Mouse (Mus musculus) stomach, embryonic 14.5 days (tissue): ENCODE measurements at regions not wholly inside any gene's neighbourhood (a gene's known extent, or its start where the extent isn't known, plus 50 kb on each side); places are given as distances from the start of the nearest gene placed in this dataset.
"Not testable (repeated sequence)": the region's sequence is repeated elsewhere in the genome, so short reads cannot be mapped to it uniquely, and the experiment has no call there.

ENCODE experiments used
- ATAC-seq: fragments of 200-750 bp; cut with Nextera tagmentation; 2 replicates; pipeline ENCODE4 v1.8.0; 2017; ENCODE audit warnings: low read depth, moderate TSS enrichment; ENCODE audit not compliant: insufficient number of reproducible peaks, insufficient read depth, low FRiP score
- H3K27ac ChIP-seq: fragments of 300-500 bp; sonication (generic); 2 replicates; pipeline ENCODE4 v1.5.1; 2014; ENCODE audit warnings: mild to moderate bottlenecking, low read length, moderate library complexity, mixed read lengths
- H3K27me3 ChIP-seq: fragments of 300-500 bp; sonication (generic); 2 replicates; pipeline ENCODE4 v1.6.1; 2014; ENCODE audit warnings: low read length, control low read depth, mixed read lengths; ENCODE audit not compliant: control insufficient read depth, insufficient read depth
- H3K36me3 ChIP-seq: fragments of 300-500 bp; sonication (generic); 2 replicates; pipeline ENCODE4 v1.6.1; 2014; ENCODE audit warnings: mild to moderate bottlenecking, control low read depth, low read length, moderate library complexity, mixed read lengths; ENCODE audit not compliant: control insufficient read depth, insufficient read depth
- H3K4me1 ChIP-seq: fragments of 300-500 bp; sonication (generic); 2 replicates; pipeline ENCODE4 v1.6.1; 2014; ENCODE audit warnings: low read length, control low read depth, mixed read lengths; ENCODE audit not compliant: control insufficient read depth, insufficient read depth
- H3K4me2 ChIP-seq: fragments of 300-500 bp; sonication (generic); replicated peaks from 2 replicates; pipeline ENCODE4 v1.6.1; 2014; ENCODE audit warnings: low read depth, low read length, control low read depth
- H3K4me3 ChIP-seq: fragments of 300-500 bp; sonication (generic); 2 replicates; pipeline ENCODE4 v1.5.1; 2014; ENCODE audit warnings: low read depth, low read length, control low read depth
- H3K9ac ChIP-seq: fragments of 300-500 bp; sonication (generic); replicated peaks from 2 replicates; pipeline ENCODE4 v1.6.1; 2014; ENCODE audit warnings: low read depth, mild to moderate bottlenecking, control low read depth, low read length, moderate library complexity, mixed read lengths
- H3K9me3 ChIP-seq: fragments of 300-500 bp; sonication (generic); 2 replicates; pipeline ENCODE4 v1.6.1; 2016; ENCODE audit warnings: low read depth, low read length, control low read depth; ENCODE audit not compliant: control insufficient read depth
- WGBS: fragments of 180-500 bp; shearing (Covaris S2); extraction: QIAGEN DNeasy Blood & Tissue Kit; methylation state at CpG from one replicate; pipeline ENCODE4 v1.1.7; 2014; 5-methylcytosine and 5-hydroxymethylcytosine counted together

DNA sequence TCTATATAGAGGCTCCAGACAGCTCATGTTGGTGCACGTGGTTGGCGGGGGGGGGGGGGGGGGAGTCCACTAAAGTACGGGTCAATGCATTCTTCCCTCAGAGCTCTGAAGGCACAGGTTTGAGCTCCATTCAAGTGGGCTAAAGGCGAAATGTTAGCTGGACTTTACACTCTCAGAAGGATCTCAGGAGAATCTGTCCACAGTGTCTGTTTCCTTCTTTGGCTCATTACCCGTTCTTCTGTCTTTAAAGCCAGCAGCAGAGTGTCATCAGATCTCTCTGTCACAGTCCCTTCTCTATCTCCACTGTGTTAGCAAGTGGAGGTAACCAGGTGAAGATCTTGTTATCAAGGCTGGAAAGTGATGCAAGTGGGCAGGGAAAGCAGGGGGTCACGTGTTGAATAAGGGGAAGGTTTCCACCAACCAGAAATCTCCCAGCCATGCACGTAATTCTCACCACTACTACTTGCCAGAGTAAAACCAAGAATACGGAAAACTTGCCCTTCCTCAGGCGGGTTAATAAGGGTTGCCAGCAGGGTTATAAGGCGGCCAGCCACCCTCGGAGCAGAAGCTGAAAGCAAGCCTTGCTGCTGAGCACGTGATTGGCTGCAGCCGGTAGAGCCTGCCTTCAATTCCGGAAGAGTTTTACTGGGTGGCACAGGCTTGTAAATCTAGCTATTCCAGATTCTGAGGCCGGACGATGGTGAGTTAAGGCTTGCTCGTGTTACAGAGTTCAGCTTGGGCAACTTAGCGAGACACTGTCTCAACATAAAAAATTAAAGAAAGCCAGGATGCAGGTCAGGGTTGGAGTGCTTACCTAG lies 70.2 kb upstream of the Acpp start:
- H3K27ac ChIP-seq: no peak overlapping the region
- no peaks in the 10 kb centered on the region for H3K27me3 ChIP-seq
- peak overlapping the region; percentile 48 for H3K4me2 ChIP-seq
- peak overlapping the region; percentile 22; the same call in 1 of the 2 replicates for H3K4me3 ChIP-seq
- H3K4me1 ChIP-seq: no peaks in the 10 kb centered on the region
- H3K9me3 ChIP-seq: no peaks in the 10 kb centered on the region
- no peak for ATAC-seq
- WGBS: 19% methylated on average over 17 of the region's 18 CpGs
- H3K9ac ChIP-seq: no peak overlapping the region
- H3K36me3 ChIP-seq: no peaks in the 10 kb centered on the region

DNA sequence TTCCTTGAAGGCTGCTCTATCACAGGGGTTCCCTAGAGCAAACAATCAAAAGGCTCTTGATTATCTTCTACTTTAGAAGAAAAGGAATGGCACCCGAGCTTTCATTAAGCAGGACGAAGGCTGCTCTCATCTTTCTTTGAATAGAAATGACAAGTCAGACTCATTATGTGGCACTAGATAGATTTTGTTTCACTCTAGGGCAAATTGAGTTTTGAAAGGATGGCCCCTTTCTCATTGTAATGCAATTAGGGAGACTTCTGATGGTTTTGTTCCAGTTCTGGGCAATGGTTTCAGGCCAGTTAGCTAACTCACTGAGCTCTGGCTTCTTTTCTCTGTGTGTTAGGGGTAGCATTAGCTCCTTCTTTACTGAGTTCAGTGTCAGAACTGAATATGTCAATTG lies 69.5 kb upstream of the Acpp start:
- Histone ChIP-seq H3K27me3 (no peaks in the 10 kb centered on the region), H3K4me2 (no peak overlapping the region)
- 71% methylated on average over 2 of the region's 2 CpGs for WGBS

DNA sequence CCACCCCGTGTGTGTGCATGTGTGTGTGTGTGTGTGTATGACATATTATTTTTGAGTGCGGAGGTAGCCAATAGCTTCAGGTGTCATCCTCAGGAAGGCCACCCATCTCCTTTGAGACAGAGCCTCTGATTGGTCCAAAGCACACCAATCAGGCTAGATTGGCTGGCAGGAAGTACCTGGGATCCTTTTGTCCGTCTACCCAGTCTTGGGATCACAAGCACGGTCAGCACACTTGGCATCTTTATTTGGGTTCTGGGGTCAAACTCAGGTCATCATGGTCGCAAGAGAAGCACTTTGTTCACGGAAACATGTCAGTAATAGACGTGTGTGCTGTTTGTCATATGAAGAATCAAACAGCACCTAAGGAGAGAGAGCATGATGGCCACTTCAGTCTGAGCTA lies 68.9 kb upstream of the Acpp start:
- ATAC-seq: no peak
- WGBS: 52% methylated on average over 7 of the region's 7 CpGs
- no peaks in the 10 kb centered on the region for H3K9me3 ChIP-seq
- H3K4me2 ChIP-seq: no peak overlapping the region
- H3K9ac ChIP-seq: no peak overlapping the region
- H3K27me3 ChIP-seq: no peaks in the 10 kb centered on the region
- H3K4me1 ChIP-seq: no peaks in the 10 kb centered on the region
- no peak overlapping the region for H3K4me3 ChIP-seq
- H3K36me3 ChIP-seq: no peaks in the 10 kb centered on the region
- H3K27ac ChIP-seq: no peak overlapping the region

More for the DNA sequence above, 69.5 kb upstream of the Acpp start:
- Histone ChIP-seq H3K4me1 (no peaks in the 10 kb centered on the region), H3K9ac (no peak overlapping the region), H3K4me3 (no peak overlapping the region), H3K27ac (no peak overlapping the region), H3K36me3 (no peaks in the 10 kb centered on the region), H3K9me3 (no peaks in the 10 kb centered on the region)
- ATAC-seq: no peak

DNA sequence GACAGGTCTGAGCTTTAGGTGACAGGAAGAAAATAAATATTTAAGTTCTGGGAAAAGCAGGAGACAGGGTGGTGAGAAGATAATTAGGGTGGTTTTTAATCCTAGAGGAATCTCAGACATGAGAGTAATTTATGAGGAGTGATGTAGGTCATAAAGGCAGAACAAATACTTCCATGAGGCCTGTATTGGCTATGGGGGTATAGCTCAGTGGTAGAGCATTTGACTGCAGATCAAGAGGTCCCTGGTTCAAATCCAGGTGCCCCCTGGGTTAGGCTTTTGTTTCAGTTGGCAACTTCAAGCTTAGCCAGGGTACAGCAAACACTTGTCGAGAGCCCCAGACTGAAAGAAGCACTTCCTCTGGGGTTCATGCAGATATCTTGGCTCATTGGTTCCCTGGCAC lies 66.3 kb upstream of the Acpp start:
- ATAC-seq: no peak
- Histone ChIP-seq H3K4me3 (no peak overlapping the region), H3K27me3 (no peaks in the 10 kb centered on the region), H3K9ac (no peak overlapping the region), H3K36me3 (no peaks in the 10 kb centered on the region), H3K27ac (no peak overlapping the region), H3K4me2 (no peak overlapping the region), H3K9me3 (no peaks in the 10 kb centered on the region), H3K4me1 (no peaks in the 10 kb centered on the region)
- 50% methylated on average over 1 of the region's 1 CpGs for WGBS

DNA sequence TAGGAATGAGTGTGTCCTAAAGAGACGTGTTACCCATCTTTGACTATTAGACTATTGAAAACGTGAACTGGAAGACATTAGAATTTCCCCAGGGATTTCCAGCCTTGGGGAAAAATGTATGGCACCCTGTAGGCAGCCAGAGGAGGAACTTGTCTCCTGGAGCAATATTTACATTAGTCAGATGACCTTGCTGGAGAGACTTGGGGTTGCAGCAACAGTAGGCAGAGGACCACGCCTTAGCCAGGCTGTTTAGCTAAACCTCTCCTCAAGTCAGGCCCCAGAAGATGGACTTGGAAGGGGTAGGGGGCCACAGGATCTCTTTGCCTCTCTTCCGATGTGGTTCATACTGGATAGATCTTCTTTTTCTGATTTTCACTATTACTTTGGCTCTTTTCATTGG lies 64.1 kb upstream of the Acpp start:
- no peak for ATAC-seq
- Histone ChIP-seq H3K36me3 (no peaks in the 10 kb centered on the region), H3K4me3 (no peak overlapping the region), H3K4me1 (no peaks in the 10 kb centered on the region), H3K9me3 (no peaks in the 10 kb centered on the region), H3K27me3 (no peaks in the 10 kb centered on the region), H3K4me2 (no peak overlapping the region), H3K27ac (no peak overlapping the region), H3K9ac (no peak overlapping the region)
- WGBS: 76% methylated on average over 4 of the region's 4 CpGs

DNA sequence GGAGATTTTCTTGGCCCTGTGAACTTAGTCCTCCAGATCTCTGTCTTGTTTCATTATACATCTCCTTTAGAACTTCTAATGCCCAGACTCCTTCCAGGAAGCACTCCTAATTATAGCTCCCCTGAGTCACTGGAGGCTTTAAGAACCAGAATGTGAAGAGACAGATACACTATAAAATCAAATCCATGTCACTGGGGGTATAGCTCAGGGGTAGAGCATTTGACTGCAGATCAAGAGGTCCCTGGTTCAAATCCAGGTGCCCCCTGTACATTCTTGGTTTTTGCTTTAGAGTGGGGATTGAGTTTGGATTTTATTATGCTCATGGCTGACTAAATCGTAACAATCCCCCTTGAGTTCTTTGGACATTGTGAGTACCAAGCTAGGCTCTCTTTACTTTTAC lies 62.4 kb upstream of the Acpp start:
- H3K9ac ChIP-seq: no peak overlapping the region
- H3K27me3 ChIP-seq: no peaks in the 10 kb centered on the region
- no peaks in the 10 kb centered on the region for H3K4me1 ChIP-seq
- H3K9me3 ChIP-seq: no peaks in the 10 kb centered on the region
- H3K36me3 ChIP-seq: no peaks in the 10 kb centered on the region
- no peak for ATAC-seq
- no peak overlapping the region for H3K4me3 ChIP-seq
- WGBS: 79% methylated on average over 1 of the region's 1 CpGs
- H3K27ac ChIP-seq: no peak overlapping the region
- H3K4me2 ChIP-seq: no peak overlapping the region

DNA sequence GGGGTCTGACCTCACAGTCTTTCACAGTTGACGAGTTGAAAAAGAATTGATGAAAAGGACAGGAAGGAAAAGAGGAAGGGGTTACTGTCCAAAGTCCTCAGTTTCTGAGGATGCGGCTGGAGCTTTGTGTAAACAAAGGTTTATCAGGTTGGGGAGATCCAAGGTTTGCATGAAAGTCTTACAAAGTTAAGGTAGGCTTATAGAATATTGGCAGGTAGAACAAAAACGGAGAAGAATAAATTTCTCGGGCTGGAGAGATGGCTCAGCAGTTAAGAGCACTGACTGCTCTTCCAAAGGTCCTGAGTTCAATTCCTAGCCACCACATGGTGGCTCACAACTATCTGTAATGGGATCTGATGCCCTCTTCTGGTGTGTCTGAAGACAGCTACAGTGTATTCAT lies 60.9 kb upstream of the Acpp start:
- H3K9me3 ChIP-seq, H3K4me3 ChIP-seq, H3K36me3 ChIP-seq, ATAC-seq, H3K9ac ChIP-seq, H3K4me2 ChIP-seq, H3K27ac ChIP-seq, H3K4me1 ChIP-seq, H3K27me3 ChIP-seq: not testable (repeated sequence)
- WGBS: 71% methylated on average over 4 of the region's 4 CpGs

DNA sequence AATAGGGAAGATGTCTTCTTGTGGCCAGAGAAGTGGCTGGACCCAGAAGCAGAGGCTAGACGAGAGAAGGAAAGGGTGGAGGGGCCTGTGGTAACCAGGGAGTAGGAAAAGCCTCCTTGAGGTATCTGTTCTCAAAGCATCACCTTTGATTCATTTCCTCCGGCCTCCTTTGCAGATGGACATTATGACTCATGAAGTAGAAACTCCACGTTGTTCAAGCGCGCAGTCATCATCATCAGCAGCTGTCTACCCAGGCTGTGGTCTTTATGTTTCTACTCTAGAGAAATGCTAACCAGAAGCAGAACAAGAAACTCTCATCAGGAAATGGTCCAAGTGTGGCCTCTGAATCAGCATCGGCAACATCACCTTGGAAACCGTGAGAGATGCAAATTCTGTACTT lies 50.3 kb upstream of the Acpp start:
- WGBS: 88% methylated on average over 7 of the region's 7 CpGs
- Histone ChIP-seq H3K27me3 (no peaks in the 10 kb centered on the region), H3K4me3 (no peak overlapping the region), H3K36me3 (no peaks in the 10 kb centered on the region), H3K4me1 (no peaks in the 10 kb centered on the region), H3K9me3 (no peaks in the 10 kb centered on the region), H3K9ac (no peak overlapping the region), H3K27ac (no peak overlapping the region), H3K4me2 (no peak overlapping the region)
- no peak for ATAC-seq
